Mouse (Mus musculus) adrenal gland, postnatal 10 days (tissue): ENCODE measurements at regions not wholly inside any gene's neighbourhood (a gene's known extent, or its start where the extent isn't known, plus 50 kb on each side); places are given as distances from the start of the nearest gene placed in this dataset.

Source experiments
- DNase-seq: peaks from one replicate; pipeline ENCODE4 v3.0.0; 2021; ENCODE audit warnings: mixed read lengths

DNA sequence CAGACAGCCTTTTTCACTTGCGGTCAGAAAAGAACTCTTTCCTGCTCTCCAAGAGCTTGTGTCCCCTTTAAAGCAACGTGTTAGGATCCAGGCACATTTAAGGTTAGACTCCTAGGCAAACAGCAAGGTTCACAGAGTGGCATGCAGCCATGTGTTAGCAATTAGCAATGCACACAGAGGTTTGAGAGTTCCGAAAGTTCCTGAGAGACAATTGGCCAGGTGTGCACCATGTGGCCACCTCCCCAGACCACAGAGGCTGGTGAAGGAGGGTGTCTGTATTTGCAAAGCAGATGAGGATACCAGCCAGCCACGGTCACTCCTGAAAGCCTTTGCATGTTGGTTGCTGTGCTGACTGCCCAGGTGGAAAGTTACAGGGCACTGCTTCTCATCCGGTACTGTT, 240.6 kb downstream of the H2al1j start:
- no peak for DNase-seq

DNA sequence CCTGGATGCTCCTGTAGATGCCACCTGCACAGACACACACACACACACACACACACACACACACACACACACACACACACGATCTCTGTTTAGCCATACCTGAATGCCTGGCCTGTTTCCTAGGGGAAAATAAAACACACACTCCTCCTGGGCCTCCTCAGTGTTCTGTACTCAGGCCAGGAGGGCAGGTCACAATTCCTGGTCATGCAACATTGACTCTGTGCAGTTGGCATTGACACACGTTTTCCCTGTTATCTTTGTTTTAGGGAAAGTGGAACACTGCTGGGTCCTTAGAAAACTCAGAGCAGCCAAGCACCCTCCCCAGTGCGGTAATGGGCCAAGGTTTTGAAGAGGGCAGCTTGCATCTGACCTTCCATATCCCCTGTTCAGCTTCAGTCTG, 246.7 kb downstream of the H2al1j start:
- no peak for DNase-seq

DNA sequence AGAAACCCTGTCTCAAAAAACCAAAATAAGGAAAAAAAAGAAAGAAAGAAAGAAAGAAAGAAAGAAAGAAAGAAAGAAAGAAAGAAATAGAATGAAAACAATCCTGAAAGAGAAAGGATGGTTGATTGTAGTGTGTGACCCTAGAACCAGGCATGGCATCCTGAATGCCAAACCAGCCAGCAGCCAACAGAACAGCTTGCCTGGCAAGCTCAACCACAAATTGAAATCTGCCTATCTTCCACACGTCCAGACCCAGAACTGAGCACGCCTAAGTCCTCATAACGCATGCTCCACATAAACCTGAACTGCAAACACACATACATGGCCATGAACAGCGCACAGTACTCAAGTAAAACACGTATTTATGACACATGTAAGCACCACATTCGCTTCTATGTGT, 247.9 kb downstream of the H2al1j start:
- DNase-seq: no peak

DNA sequence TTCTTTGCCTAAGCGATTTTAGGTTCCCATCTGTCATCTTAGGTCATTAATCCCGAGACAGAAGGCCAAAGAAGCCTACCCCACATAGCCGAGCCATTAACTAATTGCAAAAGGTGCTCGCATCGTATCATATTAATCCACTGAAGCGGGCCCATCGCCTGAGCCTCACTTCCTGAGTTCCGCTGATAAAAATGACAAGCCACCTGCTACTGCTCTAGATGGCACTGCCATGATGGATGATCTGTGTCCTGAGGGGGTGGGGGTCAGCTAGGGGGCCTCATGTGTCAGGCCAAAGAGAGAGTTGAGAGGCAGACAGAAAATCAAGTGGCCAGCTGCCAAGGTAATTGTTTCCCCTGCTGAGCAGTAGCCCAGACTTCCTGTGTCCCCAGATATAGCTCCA, 248.7 kb downstream of the H2al1j start:
- no peak for DNase-seq

DNA sequence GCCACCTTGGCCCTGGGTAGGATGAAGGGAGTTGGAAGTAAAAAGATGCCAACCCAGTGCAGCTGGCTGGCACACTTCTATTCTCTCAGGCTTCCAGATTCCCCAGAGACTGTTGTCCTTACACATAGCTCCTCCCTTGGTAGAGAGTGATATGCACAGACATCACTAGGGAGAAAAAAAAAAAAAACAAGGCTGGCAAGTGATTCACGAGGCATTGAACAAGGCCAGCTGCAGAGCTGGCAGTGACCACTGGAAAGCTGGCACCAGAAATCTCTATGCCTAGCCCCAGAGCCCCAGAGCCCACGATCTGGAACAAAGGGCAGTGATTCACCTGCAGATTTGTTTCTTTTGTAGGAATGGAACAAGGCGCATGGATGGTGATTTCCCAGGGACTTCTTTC, 249.7 kb downstream of the H2al1j start:
- peak; percentile 43 for DNase-seq

DNA sequence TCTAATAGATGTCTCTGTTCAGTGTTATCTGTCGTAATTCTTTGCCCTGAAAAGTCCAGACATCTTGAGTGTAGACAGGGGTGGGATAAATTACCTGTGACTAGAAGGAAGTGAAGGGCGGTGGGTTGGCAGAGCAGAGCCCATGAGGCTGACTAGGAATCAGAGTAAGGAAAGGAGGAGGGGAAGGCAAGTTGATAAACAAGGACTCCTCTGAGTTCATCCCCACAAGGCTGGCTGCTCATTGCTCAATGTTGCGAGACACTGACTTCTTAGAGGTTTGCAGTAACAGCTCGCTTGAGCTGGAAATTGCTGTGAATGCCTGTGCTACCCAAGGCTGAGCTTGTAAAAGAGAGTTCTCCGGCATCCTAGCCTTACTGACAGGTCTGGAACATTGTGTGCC, 257.7 kb downstream of the H2al1j start:
- DNase-seq: no peak

DNA sequence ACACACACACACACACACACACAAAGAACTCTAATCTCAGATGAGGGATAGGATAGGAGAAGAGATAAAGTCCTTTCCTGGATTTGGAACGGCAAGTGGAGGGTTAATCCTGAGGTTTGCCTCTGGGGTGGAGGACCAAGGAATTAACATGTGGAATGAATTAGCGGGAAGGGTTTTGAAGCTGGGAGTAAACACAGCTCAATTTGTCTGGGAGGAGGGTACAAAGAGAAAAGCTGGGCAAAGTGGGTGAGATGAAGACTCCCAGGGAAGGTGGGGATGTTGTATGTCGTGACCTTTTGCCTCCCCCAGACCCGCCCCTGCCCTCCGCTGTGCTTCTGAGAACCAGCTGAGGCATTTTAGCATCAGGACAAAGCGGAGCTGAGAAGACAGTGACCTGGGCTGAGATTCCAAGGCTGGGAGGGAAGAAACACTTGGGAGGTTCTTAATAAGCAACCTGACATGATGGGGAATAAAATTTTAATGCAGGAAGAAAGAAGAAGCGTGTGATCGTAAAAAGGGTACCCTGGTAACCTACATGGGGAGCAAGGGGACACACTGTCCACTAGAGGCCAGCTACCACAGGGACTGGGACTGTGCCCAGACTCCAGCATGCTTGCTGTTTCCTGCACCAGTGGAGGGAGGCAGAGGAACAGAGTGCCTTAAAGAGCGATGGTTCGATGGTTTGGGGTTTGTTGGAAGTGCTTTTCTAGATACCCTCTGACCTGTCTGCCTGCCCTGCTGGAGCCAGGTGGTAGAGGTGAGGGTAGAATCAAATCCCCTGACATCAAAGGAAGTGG, 264.0 kb downstream of the H2al1j start:
- DNase-seq: no peak

DNA sequence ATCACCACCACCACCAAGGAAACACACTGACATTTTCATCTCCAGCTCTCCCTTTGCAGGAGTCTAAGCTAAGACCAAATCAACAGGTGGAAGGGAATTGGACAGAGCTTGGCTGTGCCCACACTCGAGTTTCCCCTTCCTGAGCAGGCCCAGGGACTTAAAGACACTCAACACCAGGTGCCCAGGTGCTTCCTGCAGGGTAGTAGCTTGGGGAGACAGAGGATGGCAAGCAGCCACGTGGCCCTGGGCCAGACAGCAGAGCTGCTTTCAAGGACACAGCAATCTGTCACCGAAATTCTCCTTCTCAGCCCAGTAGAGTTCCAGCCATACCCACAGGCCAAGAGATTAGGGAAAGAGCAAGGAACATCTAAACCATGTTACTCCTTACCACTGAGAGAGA, 266.9 kb downstream of the H2al1j start:
- DNase-seq: peak; percentile 55

DNA sequence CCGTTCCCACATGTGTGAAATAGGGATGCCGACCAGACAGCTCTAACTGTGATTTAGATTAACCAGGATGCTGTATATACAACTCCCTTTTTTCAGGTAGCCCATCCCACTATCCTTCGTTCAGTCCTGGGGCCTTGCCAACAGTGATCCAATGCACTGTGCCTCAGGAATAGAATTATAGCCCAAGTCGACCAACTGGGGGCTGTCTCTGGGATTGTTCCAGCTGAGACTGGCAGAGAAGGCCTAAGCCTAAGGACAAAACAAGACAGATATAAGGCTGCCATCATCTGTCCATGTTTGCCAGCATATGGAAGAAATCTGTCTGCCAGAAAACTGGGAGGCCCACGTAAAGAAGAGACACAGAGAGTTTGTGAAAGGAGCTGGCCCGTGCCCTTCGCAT, 269.9 kb downstream of the H2al1j start:
- no peak for DNase-seq

DNA sequence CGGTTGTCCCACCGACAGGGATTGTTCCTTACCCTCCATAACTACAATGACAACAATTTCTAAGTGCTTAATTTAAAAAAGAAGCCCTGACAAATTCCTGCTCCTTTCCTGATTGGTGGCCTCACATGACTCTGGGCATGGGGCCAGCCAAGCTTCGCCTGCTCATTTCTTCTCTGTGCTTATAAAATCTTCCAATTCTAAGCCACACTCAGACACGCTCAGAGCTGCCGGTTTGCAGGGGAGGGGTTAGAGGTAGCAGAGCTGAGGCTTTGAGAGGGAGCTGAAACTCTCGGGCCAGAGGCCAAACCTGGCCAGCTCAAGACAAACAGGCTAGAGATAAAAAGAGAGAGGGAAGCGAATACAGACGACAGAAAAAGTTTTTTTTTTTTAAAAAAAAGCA, 286.6 kb downstream of the H2al1j start:
- peak; percentile 67 for DNase-seq

DNA sequence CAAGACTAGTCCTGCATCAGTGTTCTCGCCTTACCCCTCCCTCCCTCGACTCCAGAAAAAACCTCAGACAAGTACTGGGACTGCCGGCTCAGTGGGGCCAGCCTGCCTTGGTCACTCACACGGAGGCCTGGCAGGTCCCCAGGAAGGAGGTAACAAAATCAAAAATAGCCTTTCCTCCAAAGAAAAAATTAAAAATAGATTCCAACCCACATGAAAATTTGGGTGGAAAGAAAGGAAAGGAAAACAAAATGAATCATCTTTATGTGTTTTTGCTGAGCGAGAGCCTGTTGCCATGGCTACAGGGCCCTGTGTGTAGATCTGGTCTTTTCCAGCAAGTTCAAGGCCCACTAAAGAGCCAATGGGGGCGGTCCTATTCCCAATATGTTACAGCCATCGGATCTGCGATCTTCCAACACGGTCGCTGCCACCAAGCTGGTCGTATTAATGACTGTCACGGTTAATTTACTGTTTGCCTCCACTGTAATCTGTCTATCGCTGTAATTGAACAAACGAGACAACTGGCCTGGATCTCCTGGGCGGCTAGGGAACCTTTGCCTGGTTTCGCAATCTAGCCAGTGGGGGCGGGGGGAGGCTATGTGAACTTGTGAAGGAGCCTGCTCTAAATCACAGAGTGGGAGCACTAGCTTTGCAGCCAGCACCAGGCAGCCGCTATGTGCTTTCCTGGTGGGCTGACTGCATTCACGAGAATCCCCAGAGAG, 293.6 kb downstream of the H2al1j start:
- peak; percentile 75 for DNase-seq

DNA sequence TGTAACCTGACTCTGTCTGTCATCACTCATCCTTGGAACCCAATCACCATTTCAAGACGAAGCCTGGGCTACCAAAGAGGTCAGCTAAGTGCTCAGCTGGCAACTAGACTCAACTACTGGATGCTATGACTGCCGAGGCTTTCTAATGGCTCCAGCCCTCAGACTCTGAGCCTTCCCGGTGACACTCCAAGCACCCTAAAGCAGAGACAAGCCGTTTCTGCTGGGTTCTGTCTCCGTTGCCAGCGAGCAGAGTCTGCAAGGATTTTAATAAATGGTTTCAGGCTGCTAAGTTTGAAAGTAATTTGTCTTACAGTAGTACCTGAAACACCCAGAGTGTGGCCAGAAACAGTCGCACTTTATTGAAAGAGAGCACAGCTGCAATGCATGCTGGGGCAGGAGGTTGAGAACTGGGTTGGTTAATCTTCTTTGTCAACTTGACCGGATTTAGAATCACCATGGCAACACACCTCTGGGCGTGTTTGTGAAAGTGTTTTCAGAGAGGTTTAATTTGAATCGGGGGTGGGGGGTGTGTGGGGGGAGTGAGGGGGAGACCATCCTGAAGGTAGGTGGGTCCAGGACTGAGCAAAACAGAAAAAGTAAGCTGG, 298.8 kb downstream of the H2al1j start:
- no peak for DNase-seq

DNA sequence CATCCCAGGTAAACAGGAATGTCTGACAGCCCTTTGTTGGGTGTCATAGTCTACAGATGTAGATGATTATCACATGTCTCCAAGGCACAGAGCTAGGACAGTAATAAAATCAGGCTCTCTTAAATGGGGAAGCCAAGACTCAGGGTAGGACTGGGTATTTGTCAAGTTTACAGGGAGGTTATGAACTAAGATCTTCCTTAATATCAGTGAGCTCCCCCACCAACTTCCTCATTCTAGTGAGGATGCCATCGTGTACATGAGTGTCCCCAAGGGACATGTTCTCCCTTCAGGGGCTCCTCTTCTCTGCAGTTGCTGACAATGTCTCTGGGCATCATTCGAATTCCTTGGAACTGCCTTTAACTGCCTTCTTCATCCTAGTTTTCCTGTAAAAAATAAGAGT, 301.7 kb downstream of the H2al1j start:
- DNase-seq: no peak

DNA sequence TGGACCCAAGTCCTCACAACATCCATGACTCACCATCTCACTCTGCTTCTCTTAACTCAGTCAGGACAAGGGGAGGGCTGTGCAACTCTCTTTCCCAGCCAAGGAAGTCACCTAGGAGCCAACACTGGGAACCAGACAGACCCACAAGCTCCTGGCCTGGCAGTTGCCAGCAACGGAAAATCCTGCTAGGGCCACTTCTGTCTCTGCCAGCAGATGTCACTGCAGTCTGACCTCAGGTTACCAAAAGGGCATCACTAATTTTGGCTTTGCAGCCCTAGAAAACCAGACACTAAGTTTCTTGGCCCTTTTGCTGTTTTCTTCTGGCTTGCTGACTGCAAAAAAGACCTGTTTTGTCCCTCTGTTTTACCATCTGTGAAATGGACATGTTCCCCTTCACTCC, 302.3 kb downstream of the H2al1j start:
- peak; percentile 46 for DNase-seq

DNA sequence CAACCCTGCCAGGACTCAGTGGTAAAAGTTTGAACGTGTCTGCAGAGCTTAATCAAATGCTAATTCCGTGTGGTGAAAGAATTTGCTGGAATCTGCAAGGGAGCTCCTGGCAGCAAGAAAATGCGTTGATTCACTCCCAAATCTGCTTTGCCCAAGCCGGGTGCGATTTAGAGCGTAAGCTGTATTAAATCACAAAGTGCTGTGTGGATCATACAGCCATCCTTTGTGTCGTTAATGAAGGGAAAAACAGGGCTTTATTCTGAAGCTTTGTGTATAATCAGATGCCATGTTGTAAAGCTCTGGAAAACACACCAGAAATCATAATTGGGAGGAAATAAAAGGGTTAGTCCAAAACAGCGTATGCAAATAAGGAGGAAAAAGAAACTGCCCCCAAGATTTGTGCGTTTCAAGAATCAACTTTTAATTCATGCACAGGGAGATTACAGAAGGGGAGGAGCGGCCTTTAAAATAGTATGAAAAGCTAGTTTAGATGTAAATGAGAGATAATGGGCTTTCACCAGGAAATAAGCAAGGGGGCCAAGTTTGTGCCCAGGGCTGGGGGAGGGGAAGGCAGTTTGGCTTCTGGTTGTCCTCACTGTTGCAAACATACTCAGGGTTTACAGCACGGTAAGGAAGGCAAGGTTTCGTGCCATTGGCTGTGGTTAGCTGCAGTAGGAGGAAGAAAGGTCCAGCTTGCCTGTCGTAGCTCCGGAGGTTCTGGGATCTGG, 303.7 kb downstream of the H2al1j start:
- no peak for DNase-seq

DNA sequence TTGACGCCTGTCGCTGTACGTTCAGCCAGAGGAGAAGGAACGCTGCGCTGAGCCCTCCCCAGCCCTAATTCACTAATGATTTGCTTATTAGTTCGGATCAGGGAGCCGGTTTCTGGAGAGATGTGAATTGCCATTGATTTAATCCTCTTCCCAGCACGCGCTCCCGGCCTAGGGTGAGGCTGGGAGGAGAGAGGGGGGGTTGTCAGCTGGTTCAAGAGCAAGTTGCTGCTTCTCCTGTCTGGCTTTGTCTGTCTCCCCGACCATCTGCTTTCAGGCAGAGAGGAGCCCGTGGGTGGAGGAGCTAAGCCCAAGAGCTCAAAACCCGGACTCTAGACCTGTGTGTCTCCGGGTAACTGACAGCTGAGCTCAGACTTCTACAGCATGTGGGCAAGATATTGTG, 304.4 kb downstream of the H2al1j start:
- DNase-seq: no peak

DNA sequence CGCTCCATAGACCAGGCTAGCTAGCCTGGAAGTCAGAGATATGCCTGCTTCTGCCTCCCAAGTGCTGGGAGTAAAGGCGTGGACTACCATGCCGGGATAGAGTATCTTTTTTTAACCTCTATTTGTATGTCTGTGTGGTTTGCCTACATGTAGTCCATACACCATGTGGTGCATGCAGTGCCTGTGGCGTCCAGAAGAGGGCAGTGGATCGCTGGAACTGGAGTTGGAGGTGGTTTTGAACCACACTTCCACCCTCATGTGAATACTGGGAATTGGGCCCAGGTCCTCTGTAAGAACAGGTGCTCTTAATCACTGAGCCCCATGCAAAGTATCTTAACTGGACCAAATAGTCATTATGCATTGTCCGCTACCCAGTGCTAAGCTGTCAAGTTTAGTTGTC, 306.2 kb downstream of the H2al1j start:
- DNase-seq: peak; percentile 48

DNA sequence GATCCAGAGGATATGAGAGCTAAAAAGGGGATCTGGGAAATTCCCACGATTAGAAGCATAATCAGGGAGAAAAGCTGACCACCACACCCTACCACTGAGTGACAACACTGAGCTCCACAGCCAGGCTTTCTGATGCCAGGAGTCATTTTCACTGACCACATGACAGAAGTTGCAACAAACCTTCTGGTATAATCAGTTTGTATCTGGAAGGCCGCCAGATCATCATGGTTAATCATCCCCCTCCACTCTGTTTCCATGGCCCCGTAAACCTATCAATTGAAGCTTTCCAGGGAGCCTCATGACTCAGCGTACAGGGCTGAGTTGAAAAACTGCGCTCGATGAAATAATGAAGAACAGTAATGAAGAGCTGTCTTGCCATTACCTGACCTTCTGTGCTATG, 316.9 kb downstream of the H2al1j start:
- peak; percentile 48 for DNase-seq

DNA sequence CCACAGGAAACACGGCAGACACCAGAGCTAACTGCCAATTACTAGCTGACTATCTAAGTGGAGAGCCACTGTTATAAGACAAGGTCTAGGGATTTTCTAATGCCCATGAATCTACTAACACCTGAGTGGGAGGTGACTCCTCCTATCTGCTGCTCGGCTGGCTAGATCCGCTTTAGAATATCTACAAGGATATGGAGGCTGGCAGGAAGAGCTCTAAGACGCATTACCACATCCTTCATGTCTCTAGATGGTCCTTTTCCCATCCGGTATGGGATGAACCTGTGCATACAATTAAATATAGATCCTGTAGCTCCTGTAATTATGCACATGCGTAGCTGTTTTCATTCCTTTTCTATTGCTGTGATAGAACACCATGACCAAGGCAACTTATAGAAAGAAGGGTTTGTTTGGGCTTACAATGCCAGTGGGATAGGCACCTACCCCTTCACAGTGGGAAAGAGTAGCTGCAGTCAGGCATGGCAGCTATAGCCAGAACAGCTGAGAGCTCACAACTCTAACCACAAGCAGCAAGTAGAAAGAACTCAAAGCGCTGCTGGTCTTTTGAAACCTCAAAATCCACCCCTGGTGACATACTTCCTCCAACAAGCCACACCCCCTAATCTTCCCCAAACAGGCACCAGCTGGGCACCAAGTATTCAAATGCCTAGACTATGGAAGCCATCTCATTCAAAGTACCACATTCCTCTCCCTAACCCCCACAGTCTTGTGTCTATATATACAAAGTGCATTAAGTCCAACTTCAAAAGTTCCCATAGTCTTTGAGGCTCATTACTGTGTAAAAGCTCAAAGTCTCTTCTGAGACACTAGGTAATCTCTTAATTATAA, 319.3 kb downstream of the H2al1j start:
- no peak for DNase-seq

DNA sequence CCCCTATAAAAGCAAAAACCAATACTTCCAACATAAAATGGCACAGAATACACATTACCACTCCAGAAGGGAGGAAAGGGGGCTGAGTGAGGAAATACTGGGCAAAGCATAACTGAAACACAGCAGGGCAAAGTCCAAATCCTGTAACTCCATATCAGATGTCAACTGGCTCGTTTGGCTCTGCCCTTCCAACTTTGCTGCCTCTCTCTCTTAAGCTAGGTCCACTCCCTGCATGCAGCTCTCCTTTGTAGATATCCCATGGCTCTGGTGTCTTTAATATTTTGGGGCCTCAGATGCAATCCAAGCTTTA, 319.9 kb downstream of the H2al1j start:
- DNase-seq: no peak

DNA sequence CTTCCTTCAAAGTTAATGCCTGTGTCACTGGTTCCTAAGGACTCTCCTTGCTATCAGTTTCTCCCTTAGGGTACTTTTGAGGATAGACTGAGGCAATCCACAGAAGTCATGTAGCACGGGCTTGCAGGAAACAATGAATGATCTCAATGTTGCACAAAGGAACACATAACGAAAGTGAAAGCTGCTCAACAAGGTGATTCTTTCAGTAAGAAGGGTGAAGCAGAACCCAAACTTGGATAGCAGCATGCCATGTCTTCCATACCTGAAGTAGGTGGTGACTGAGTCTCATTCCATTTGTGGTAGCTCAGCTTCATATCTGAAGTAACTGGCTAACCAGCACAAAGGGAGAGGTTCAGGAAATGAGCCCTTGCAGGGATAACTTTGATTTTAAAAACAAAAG, 325.7 kb downstream of the H2al1j start:
- DNase-seq: no peak

DNA sequence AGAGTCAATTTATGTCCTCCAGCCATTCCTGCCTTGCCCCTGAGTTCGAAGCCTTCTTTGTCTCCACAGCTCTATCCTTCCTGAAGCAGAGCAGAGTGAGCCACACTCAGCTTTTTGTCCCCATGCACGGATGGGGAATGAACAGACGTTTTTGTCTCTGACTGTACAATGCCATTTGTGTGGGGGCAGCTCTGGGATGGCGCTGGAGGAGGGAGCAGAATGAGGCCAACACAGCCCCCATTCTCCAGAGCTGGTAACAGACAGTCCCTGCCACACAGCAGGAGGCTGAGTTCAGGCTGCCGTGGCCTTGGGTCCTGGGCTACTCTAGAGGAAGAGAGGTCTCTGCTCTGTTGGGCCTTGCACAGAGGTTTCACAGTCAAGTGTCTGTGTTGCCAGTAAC, 327.4 kb downstream of the H2al1j start:
- DNase-seq: no peak
